12 mouse cellular contexts compared by ENCODE assay signal in the genomic region with DNA sequence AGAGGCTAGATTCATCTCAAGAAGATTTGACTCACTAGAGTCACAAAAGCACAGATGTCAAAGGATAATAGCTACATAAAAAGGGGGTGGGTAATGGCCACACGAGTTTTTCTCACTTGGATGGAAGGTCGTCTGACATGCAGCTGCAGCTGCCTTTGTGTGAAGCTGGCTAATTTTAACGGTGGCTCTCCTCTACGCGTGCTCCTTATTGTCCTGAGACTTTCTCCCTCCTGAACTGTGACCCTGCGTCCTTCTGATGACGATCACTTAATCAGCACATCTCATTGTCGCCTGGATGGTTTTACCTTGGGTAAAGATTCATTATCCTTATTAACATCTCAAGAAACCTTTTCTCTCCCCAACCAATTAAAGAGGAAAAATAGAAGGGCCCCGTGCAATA.
"Had no signal": no experiment of that assay in that cellular context is flagged by ENCODE, and none has a peak within 500 bp of the region (broad histone marks: within the 10 kb centered on the region; RNA-seq: fewer than 3 reads in every experiment).

No protein-coding gene starts in this region.

- DNase-seq: left cerebral cortex, postnatal 4 days; liver; liver, embryonic 13.5 days; liver, postnatal 0 days; lung, adult 18-20 months; lung, adult 2 months; lung, embryonic 14.5 days; lung, postnatal 10 days; lung, postnatal 14 days; lung, postnatal 36 days; lung, postnatal 4 days; midbrain, embryonic 14.5 days had no signal
